Mouse (Mus musculus): ENCODE data around the gene Slc16a2.

The Slc16a2 gene

GRCm38 (mm10) chrX:103821832-103822196, at the start of gene Slc16a2:
Gene Slc16a2, minus strand, starts transcription at chrX:103821983.
- peak; percentile 50 for DNase-seq (ENCODE audit: low read depth, low spot score)

- no peak for DNase-seq (ENCODE audit: low read depth, low spot score)
Measured at GRCm38 (mm10) chrX:103863502-103863901, 41.7 kb upstream of the Slc16a2 start.

- DNase-seq (ENCODE audit: low read depth, low spot score), result no peak
Measured at GRCm38 (mm10) chrX:103862877-103863276, 41.1 kb upstream of the Slc16a2 start.

GRCm38 (mm10) chrX:103845266-103845665, 23.5 kb upstream of the Slc16a2 start:
- no peak for DNase-seq (ENCODE audit: low read depth, low spot score)

- no peak for DNase-seq (ENCODE audit: low read depth, low spot score)
Measured at GRCm38 (mm10) chrX:103828836-103829235, 7.1 kb upstream of the Slc16a2 start.

- DNase-seq (ENCODE audit: low read depth, low spot score), result no peak
Measured at GRCm38 (mm10) chrX:103822271-103822811, 558 bp upstream of the Slc16a2 start.

GRCm38 (mm10) chrX:103821195-103821831, 470 bp downstream of the Slc16a2 start:
- no peak for DNase-seq (ENCODE audit: low read depth, low spot score)

GRCm38 (mm10) chrX:103820307-103821194, 1.2 kb downstream of the Slc16a2 start:
- no peak for DNase-seq (ENCODE audit: low read depth, low spot score)

- DNase-seq (ENCODE audit: low read depth, low spot score), result no peak
Measured at GRCm38 (mm10) chrX:103819253-103819652, 2.5 kb downstream of the Slc16a2 start.

GRCm38 (mm10) chrX:103812690-103813089, 9.1 kb downstream of the Slc16a2 start:
- DNase-seq (ENCODE audit: low read depth, low spot score), result no peak

GRCm38 (mm10) chrX:103810483-103810882, 11.3 kb downstream of the Slc16a2 start:
- no peak for DNase-seq (ENCODE audit: low read depth, low spot score)

- no peak for DNase-seq (ENCODE audit: low read depth, low spot score)
Measured at GRCm38 (mm10) chrX:103806373-103806772, 15.4 kb downstream of the Slc16a2 start.

GRCm38 (mm10) chrX:103796961-103797360, 24.8 kb downstream of the Slc16a2 start:
- no peak for DNase-seq (ENCODE audit: low read depth, low spot score)

- DNase-seq (ENCODE audit: low read depth, low spot score), result no peak
Measured at GRCm38 (mm10) chrX:103795506-103795905, 26.3 kb downstream of the Slc16a2 start.

- no peak for DNase-seq (ENCODE audit: low read depth, low spot score)
Measured at GRCm38 (mm10) chrX:103791329-103791728, 30.5 kb downstream of the Slc16a2 start.

GRCm38 (mm10) chrX:103785681-103786080, 36.1 kb downstream of the Slc16a2 start:
- no peak for DNase-seq (ENCODE audit: low read depth, low spot score)

- no peak for DNase-seq (ENCODE audit: low read depth, low spot score)
Measured at GRCm38 (mm10) chrX:103776412-103776811, 45.4 kb downstream of the Slc16a2 start.

- DNase-seq (ENCODE audit: low read depth, low spot score), result no peak
Measured at GRCm38 (mm10) chrX:103746197-103746596, 75.6 kb downstream of the Slc16a2 start.

- peak; percentile 36 for DNase-seq (ENCODE audit: low read depth, low spot score)
Measured at GRCm38 (mm10) chrX:103744171-103745039, 77.4 kb downstream of the Slc16a2 start.

- DNase-seq (ENCODE audit: low read depth, low spot score), result no peak
Measured at GRCm38 (mm10) chrX:103742057-103742315, 79.8 kb downstream of the Slc16a2 start.

GRCm38 (mm10) chrX:103741215-103742056, 80.3 kb downstream of the Slc16a2 start:
- DNase-seq (ENCODE audit: low read depth, low spot score), result no peak

Measured in embryo, embryonic 11.5 days (tissue).